Mouse (Mus musculus) liver, embryonic 14.5 days (tissue): Measurements from ENCODE around the gene Serpinb9. TPM values are rescaled to one million over a fixed set of nuclear protein-coding genes. Genes with fewer than 3 reads are reported as not detected.
A peak's percentile ranks its signal among the peaks of the same experiment; 100 is the strongest.

ENCODE experiments used
- ATAC-seq: fragments of 200-750 bp; cut with Nextera tagmentation; 2 replicates; pipeline ENCODE4 v1.8.0; 2017; ENCODE audit warnings: moderate number of reproducible peaks, mild to moderate bottlenecking, moderate library complexity; ENCODE audit not compliant: insufficient read depth
- DNase-seq, 3 experiments: peaks; one replicate each; pipeline ENCODE4 v3.0.0-alpha.2; 2012 to 2013; ENCODE audit warnings: low read depth in 3 of 3, low spot score in 3 of 3
- H3K27ac ChIP-seq: fragments of 300-500 bp; sonication (generic); 2 replicates; pipeline ENCODE4 v1.5.1; 2014; ENCODE audit warnings: moderate library complexity, mild to moderate bottlenecking, control low read depth, inconsistent platforms
- H3K27me3 ChIP-seq: fragments of 300-500 bp; sonication (generic); 2 replicates; pipeline ENCODE4 v1.6.1; 2014; ENCODE audit warnings: mild to moderate bottlenecking, low read length, moderate library complexity; ENCODE audit not compliant: control insufficient read depth, insufficient read depth
- H3K36me3 ChIP-seq: fragments of 300-500 bp; sonication (generic); replicated peaks from 2 replicates; pipeline ENCODE4 v1.6.1; 2014; ENCODE audit warnings: low read depth; ENCODE audit not compliant: control insufficient read depth, insufficient read depth
- H3K4me1 ChIP-seq, 2 experiments: fragments of 200-500 bp in 1 of 2; fragments of 300-500 bp in 1 of 2; sonication (generic) in 1 of 2; replicated peaks; 2 replicates each; pipeline ENCODE4 v1.6.1; 2012 to 2014; ENCODE audit warnings: antibody characterized with exemption in 1 of 2, inconsistent platforms in 1 of 2, low read length in 1 of 2; ENCODE audit not compliant: control insufficient read depth in 2 of 2, insufficient read depth in 2 of 2
- H3K4me2 ChIP-seq: fragments of 300-500 bp; sonication (generic); 2 replicates; pipeline ENCODE4 v1.6.1; 2014; ENCODE audit warnings: low read depth, mild to moderate bottlenecking, control low read depth, moderate library complexity
- H3K4me3 ChIP-seq, 2 experiments: fragments of 200-500 bp in 1 of 2; fragments of 300-500 bp in 1 of 2; sonication (generic) in 1 of 2; 2 replicates each; pipeline ENCODE4 v1.5.1; 2012 to 2014; ENCODE audit warnings: low read depth in 2 of 2, low read length in 2 of 2, mild to moderate bottlenecking in 2 of 2, control low read depth in 1 of 2, inconsistent platforms in 1 of 2, moderate library complexity in 1 of 2; ENCODE audit not compliant: insufficient read depth in 1 of 2
- H3K9ac ChIP-seq: fragments of 300-500 bp; sonication (generic); replicated peaks from 2 replicates; pipeline ENCODE4 v1.6.1; 2014; ENCODE audit warnings: mild to moderate bottlenecking, control low read depth, moderate library complexity
- H3K9me3 ChIP-seq: fragments of 300-500 bp; sonication (generic); 2 replicates; pipeline ENCODE4 v1.6.1; 2016; ENCODE audit warnings: low read length, mixed read lengths; ENCODE audit not compliant: control insufficient read depth
- CTCF ChIP-seq: IDR thresholded peaks from 2 replicates; pipeline ENCODE4 v1.5.1; 2016; ENCODE audit warnings: antibody characterized with exemption, low read depth, control low read depth
- EP300 ChIP-seq: IDR thresholded peaks from 2 replicates; pipeline ENCODE4 v1.6.1; 2016; ENCODE audit warnings: antibody characterized with exemption, low read depth
- WGBS: fragments of 180-500 bp; shearing (Covaris S2); extraction: QIAGEN DNeasy Blood & Tissue Kit; methylation state at CpG from one replicate; pipeline ENCODE4 v1.1.7; 2014; ENCODE audit not compliant: insufficient replicate concordance; 5-methylcytosine and 5-hydroxymethylcytosine counted together
- polyA plus RNA-seq, 2 experiments: library from polyadenylated mRNA; depleted of rRNA in 1 of 2; stranded (reverse) in 1 of 2; unstranded in 1 of 2; fragments of >200 nt; fragmentation: Nextera tagmentation in 1 of 2; extraction: Ambion mirVana in 1 of 2; gene quantifications; 2 replicates each; pipeline versions ENCODE4 v1.2.1 to v1.2.3; 2012 to 2014

The Serpinb9 gene
- polyA plus RNA-seq, 2 experiments = 1.0 to 2.7 TPM

GRCm38 (mm10) chr13:33001341-33001740, 1.7 kb upstream of the Serpinb9 start:
- TF ChIP-seq CTCF = no peak
- TF ChIP-seq EP300 = no peak
- ATAC-seq (no peak), DNase-seq (no peak)
- Histone ChIP-seq H3K9ac (no peak overlapping the region), H3K27me3 (no peaks in the 10 kb centered on the region), H3K4me1 (peaks cover 17 to 24% of the 10 kb centered on the region in 2 experiments), H3K4me2 (no peak overlapping the region), H3K36me3 (no peaks in the 10 kb centered on the region), H3K4me3 (no peak overlapping the region), H3K9me3 (no peaks in the 10 kb centered on the region), H3K27ac (no peak overlapping the region)
- 72% methylated on average over 5 of the region's 5 CpGs for WGBS

GRCm38 (mm10) chr13:33003523-33004413, 718 bp downstream of the Serpinb9 start:
- no peaks in the 10 kb centered on the region for H3K27me3 ChIP-seq
- peak overlapping the region; percentile 85 for H3K27ac ChIP-seq
- no peaks in the 10 kb centered on the region for H3K36me3 ChIP-seq
- ATAC-seq (peak; percentile 68), DNase-seq (peak; percentile 59 to 68 (median 61))
- TF ChIP-seq CTCF = no peak
- no peak for TF ChIP-seq EP300
- H3K4me3 ChIP-seq = peak overlapping the region; percentile 50 to 56
- H3K4me2 ChIP-seq = peak overlapping the region; percentile 87
- WGBS = 32% methylated on average over 9 of the region's 9 CpGs
- H3K9ac ChIP-seq = peak overlapping the region; percentile 68
- H3K9me3 ChIP-seq = no peaks in the 10 kb centered on the region
- peaks cover 17 to 24% of the 10 kb centered on the region in 2 experiments for H3K4me1 ChIP-seq

GRCm38 (mm10) chr13:33004414-33005105, 1.5 kb downstream of the Serpinb9 start:
- 12% methylated on average over 12 of the region's 12 CpGs for WGBS
- Histone ChIP-seq H3K9ac (peak overlapping the region; percentile 68), H3K4me3 (peak overlapping the region; percentile 50 to 56), H3K27me3 (no peaks in the 10 kb centered on the region), H3K4me1 (peaks cover 17 to 24% of the 10 kb centered on the region in 2 experiments), H3K4me2 (peak overlapping the region; percentile 87), H3K9me3 (no peaks in the 10 kb centered on the region), H3K27ac (peak overlapping the region; percentile 85), H3K36me3 (no peaks in the 10 kb centered on the region)
- DNase-seq = peak; percentile 73 to 83 (median 75)
- peak; percentile 7; the same call in 1 of the 2 replicates for TF ChIP-seq EP300
- peak; percentile 97 for TF ChIP-seq CTCF
- ATAC-seq = peak; percentile 92

GRCm38 (mm10) chr13:33005501-33006075, 2.5 kb downstream of the Serpinb9 start:
- Histone ChIP-seq H3K9me3 (no peaks in the 10 kb centered on the region), H3K27me3 (no peaks in the 10 kb centered on the region), H3K36me3 (no peaks in the 10 kb centered on the region), H3K4me2 (peak overlapping the region; percentile 87; the same call in 1 of the 2 replicates), H3K4me1 (peaks cover 17 to 24% of the 10 kb centered on the region in 2 experiments), H3K27ac (peak overlapping the region; percentile 85), H3K4me3 (no peak overlapping the region), H3K9ac (peak overlapping the region; percentile 68; the same call in 1 of the 2 replicates)
- WGBS = 64% methylated on average over 2 of the region's 2 CpGs
- ATAC-seq = no peak
- TF ChIP-seq EP300 (no peak), CTCF (no peak)
- no peak for DNase-seq

GRCm38 (mm10) chr13:33006555-33006954, 3.5 kb downstream of the Serpinb9 start:
- ATAC-seq = no peak
- TF ChIP-seq CTCF (no peak), EP300 (no peak)
- H3K27me3 ChIP-seq = no peaks in the 10 kb centered on the region
- no peak overlapping the region for H3K27ac ChIP-seq
- no peak overlapping the region for H3K9ac ChIP-seq
- no peak overlapping the region for H3K4me3 ChIP-seq
- peaks cover 17 to 24% of the 10 kb centered on the region in 2 experiments for H3K4me1 ChIP-seq
- 67% methylated on average over 3 of the region's 3 CpGs for WGBS
- DNase-seq = no peak
- no peaks in the 10 kb centered on the region for H3K9me3 ChIP-seq
- H3K36me3 ChIP-seq = no peaks in the 10 kb centered on the region
- no peak overlapping the region for H3K4me2 ChIP-seq
